Mouse (Mus musculus): ENCODE measurements around the gene Fbxo22. TPM values are rescaled to one million over a fixed set of nuclear protein-coding genes. Genes with fewer than 3 reads are reported as not detected.

The Fbxo22 gene
- polyA plus RNA-seq (2012; rRNA removed): 10.8 and 12.2 TPM in 2 replicates

DNA sequence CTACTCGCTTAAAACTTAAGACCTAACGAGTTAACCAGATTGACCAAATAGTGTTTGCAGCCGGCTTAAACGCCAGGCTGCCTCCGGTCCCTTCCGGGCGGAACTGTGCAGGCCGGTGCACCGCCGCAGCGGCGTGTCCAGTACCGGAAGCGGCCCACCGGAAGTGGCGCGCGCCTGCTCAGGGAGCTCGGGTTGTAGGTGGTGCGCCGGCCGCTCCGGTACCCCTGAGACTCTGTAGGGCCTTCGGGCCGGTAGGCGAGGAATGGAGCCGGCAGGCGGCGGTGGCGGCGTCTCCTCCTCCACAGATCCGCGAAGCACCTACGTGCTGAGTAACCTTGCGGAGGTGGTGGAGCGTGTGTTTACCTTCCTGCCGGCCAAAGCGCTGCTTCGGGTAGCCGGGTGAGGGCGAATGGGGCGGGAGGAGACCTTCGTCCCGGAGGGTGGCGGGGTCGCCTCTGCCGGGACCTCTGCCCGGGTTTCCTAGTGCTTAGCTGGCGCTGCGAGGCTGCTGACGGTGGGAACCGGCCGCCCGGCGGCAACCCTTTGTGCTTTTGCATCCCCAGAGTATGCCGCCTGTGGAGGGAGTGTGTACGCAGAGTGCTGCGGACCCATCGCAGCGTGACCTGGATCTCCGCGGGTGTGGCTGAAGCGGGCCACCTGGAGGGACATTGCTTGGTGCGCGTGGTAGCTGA is at the start of gene Fbxo22:
Gene Fbxo22 (plus strand): TSS at position 136 of the 692 bp plus-strand sequence.
- peaks cover 4% of the 10 kb centered on the region for H3K36me3 ChIP-seq (ENCODE audit: control insufficient read depth, insufficient read depth, low read length)
- TF ChIP-seq POLR2A (IDR thresholded peaks at IDR 0.05; ENCODE audit: control insufficient read depth, extremely low read depth, insufficient read depth, low read length, poor library complexity): peak; percentile 47; the same call in 1 of the 2 replicates
- 0 out of 2 replicates have a peak, but pooled peaks have one; percentile 29 for TF ChIP-seq CTCF (IDR thresholded peaks at IDR 0.05; ENCODE audit: borderline replicate concordance, control insufficient read depth, extremely low read depth, insufficient read depth, low read length, poor library complexity)
- peak; percentile 76 for DNase-seq
- H3K27ac ChIP-seq (ENCODE audit: control insufficient read depth, insufficient read depth, low read length): no peak within 1 kb of the TSS; the same call in 1 of the 2 replicates
- WGBS: under 1% methylated on average over 65 of the region's 65 CpGs
- H3K4me3 ChIP-seq (ENCODE audit: control insufficient read depth, insufficient read depth, low read length): peak within 1 kb of the TSS; percentile 63
- H3K27me3 ChIP-seq (ENCODE audit: control insufficient read depth, insufficient read depth, low read length): no peaks in the 10 kb centered on the region
- H3K4me1 ChIP-seq (replicated peaks; ENCODE audit: control insufficient read depth, insufficient read depth, low read length): no peaks in the 10 kb centered on the region

DNA sequence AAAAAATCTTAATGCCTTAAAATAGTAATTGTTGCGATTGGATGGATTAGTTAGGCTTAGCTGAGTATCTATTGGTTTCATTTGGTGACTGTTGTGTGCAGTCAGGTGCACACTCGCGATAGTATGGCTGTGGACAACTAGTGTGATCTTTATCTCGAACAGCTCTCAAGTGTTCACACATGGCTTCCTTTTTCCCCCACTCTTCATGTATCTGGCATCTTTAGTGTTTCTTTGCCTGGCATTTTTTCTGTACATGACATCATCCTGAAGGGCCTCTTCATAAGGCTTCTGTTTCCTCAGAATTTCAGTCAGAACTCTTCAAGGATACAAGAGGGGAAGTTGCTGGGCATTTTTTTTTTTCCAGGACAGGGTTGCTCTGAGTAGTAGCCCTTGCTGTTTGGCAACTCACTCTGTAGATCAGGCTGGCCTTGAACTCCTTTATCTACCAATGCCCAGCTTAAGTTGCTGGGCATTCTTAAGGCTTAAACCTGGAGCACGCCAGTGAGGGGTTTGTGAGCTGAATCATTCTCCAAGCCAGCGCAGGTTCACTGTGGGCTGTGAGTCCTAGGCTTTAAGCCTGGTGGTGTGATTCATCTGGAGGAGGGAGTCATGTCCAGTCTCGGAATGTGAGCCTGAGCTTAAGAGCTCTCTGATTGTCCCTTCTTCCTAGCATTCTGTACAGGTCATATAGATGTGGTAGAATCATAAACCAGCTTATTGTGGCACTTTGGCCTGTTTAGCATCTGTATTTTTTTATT is 37.9 kb upstream of the Fbxo22 start:
- Histone ChIP-seq H3K36me3 (ENCODE audit: control insufficient read depth, insufficient read depth, low read length) (0 out of 2 replicates have a peak, but pooled peaks cover 4% of the 10 kb centered on the region), H3K4me1 (replicated peaks; ENCODE audit: control insufficient read depth, insufficient read depth, low read length) (peaks cover 4% of the 10 kb centered on the region), H3K4me3 (ENCODE audit: control insufficient read depth, insufficient read depth, low read length) (no peak overlapping the region), H3K27ac (ENCODE audit: control insufficient read depth, insufficient read depth, low read length) (no peak overlapping the region), H3K27me3 (ENCODE audit: control insufficient read depth, insufficient read depth, low read length) (no peaks in the 10 kb centered on the region)
- no peak for DNase-seq
- TF ChIP-seq POLR2A (IDR thresholded peaks at IDR 0.05; ENCODE audit: control insufficient read depth, extremely low read depth, insufficient read depth, low read length, poor library complexity): no peak
- TF ChIP-seq CTCF (IDR thresholded peaks at IDR 0.05; ENCODE audit: borderline replicate concordance, control insufficient read depth, extremely low read depth, insufficient read depth, low read length, poor library complexity): no peak
- 58% methylated on average over 7 of the region's 7 CpGs for WGBS

DNA sequence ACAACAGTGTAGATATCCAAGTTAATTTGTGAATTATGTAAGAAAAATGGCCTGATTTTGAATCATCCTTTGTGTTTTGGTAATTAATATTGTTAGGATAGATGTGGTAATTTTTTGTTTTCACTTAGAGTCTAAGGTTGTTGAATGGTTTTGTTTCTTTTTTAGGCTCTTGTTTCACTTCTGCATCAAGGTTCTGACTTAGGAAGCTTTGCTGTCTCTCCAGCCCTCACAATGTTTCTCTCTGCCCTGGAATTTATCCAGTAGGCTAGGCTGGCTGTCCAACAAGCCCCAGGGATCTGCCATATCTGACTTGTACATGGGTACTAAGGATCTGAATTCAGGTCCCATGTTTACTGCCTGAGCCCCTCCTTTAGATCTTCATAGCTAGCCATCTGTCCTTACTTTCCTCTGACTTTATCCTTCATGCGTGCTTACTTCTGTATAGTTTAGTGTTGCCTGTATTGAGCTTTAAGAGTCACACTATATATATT is 36.5 kb upstream of the Fbxo22 start:
- 98% methylated on average over 1 of the region's 1 CpGs for WGBS
- Histone ChIP-seq H3K4me3 (ENCODE audit: control insufficient read depth, insufficient read depth, low read length) (no peak overlapping the region), H3K36me3 (ENCODE audit: control insufficient read depth, insufficient read depth, low read length) (0 out of 2 replicates have a peak, but pooled peaks cover 4% of the 10 kb centered on the region), H3K27ac (ENCODE audit: control insufficient read depth, insufficient read depth, low read length) (no peak overlapping the region), H3K4me1 (replicated peaks; ENCODE audit: control insufficient read depth, insufficient read depth, low read length) (peaks cover 4% of the 10 kb centered on the region), H3K27me3 (ENCODE audit: control insufficient read depth, insufficient read depth, low read length) (no peaks in the 10 kb centered on the region)
- no peak for TF ChIP-seq CTCF (IDR thresholded peaks at IDR 0.05; ENCODE audit: borderline replicate concordance, control insufficient read depth, extremely low read depth, insufficient read depth, low read length, poor library complexity)
- no peak for TF ChIP-seq POLR2A (IDR thresholded peaks at IDR 0.05; ENCODE audit: control insufficient read depth, extremely low read depth, insufficient read depth, low read length, poor library complexity)
- no peak for DNase-seq

DNA sequence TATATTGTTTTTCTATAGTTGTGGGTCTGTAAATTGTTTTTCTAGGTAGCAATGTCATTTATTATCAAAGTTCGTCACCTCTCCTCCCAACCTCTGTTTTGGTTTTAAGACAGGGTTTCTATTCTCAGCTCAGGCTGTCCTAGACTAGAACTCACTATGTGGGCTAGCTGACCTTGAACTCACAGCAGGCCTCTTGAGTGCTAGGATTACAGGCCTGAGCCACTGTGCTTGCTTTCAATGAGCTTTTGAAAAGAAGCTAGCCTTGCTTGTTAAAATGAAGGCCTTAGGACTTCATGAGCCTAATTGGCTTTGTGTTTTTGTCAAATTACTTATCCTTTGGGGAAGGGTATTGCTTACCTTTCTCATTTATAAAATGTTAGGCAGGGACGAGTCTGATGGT is 34.5 kb upstream of the Fbxo22 start:
- H3K4me3 ChIP-seq (ENCODE audit: control insufficient read depth, insufficient read depth, low read length): no peak overlapping the region
- peaks cover 4% of the 10 kb centered on the region for H3K4me1 ChIP-seq (replicated peaks; ENCODE audit: control insufficient read depth, insufficient read depth, low read length)
- 89% methylated on average over 2 of the region's 2 CpGs for WGBS
- TF ChIP-seq CTCF (IDR thresholded peaks at IDR 0.05; ENCODE audit: borderline replicate concordance, control insufficient read depth, extremely low read depth, insufficient read depth, low read length, poor library complexity): no peak
- no peak for TF ChIP-seq POLR2A (IDR thresholded peaks at IDR 0.05; ENCODE audit: control insufficient read depth, extremely low read depth, insufficient read depth, low read length, poor library complexity)
- DNase-seq: no peak
- 0 out of 2 replicates have a peak, but pooled peaks cover under 1% of the 10 kb centered on the region for H3K36me3 ChIP-seq (ENCODE audit: control insufficient read depth, insufficient read depth, low read length)
- no peak overlapping the region for H3K27ac ChIP-seq (ENCODE audit: control insufficient read depth, insufficient read depth, low read length)
- H3K27me3 ChIP-seq (ENCODE audit: control insufficient read depth, insufficient read depth, low read length): no peaks in the 10 kb centered on the region

DNA sequence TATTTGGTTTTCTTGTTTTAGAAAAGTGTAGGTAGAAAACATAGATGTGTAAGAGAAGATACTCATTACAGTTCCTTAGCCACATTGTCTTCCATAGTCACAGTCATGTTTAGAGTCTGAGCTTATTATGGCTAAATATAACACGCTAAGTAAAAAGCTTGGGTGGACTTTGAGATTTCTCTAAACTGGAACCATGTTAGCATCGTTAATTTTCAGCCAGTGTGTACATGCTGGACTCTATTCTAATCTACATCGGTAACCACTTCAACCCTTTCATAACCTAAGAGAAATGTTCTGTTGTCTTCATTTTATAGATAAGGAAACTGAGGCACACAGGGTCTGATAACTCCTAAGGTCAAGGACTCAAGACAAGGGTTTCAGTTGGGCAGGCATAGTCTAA is 12.8 kb upstream of the Fbxo22 start:
- Histone ChIP-seq H3K4me1 (replicated peaks; ENCODE audit: control insufficient read depth, insufficient read depth, low read length) (peaks cover 5% of the 10 kb centered on the region), H3K27me3 (ENCODE audit: control insufficient read depth, insufficient read depth, low read length) (no peaks in the 10 kb centered on the region), H3K4me3 (ENCODE audit: control insufficient read depth, insufficient read depth, low read length) (no peak overlapping the region), H3K27ac (ENCODE audit: control insufficient read depth, insufficient read depth, low read length) (no peak overlapping the region), H3K36me3 (ENCODE audit: control insufficient read depth, insufficient read depth, low read length) (no peaks in the 10 kb centered on the region)
- DNase-seq: no peak
- WGBS: over 99% methylated on average over 3 of the region's 3 CpGs
- TF ChIP-seq CTCF (IDR thresholded peaks at IDR 0.05; ENCODE audit: borderline replicate concordance, control insufficient read depth, extremely low read depth, insufficient read depth, low read length, poor library complexity) (no peak), POLR2A (IDR thresholded peaks at IDR 0.05; ENCODE audit: control insufficient read depth, extremely low read depth, insufficient read depth, low read length, poor library complexity) (no peak)

DNA sequence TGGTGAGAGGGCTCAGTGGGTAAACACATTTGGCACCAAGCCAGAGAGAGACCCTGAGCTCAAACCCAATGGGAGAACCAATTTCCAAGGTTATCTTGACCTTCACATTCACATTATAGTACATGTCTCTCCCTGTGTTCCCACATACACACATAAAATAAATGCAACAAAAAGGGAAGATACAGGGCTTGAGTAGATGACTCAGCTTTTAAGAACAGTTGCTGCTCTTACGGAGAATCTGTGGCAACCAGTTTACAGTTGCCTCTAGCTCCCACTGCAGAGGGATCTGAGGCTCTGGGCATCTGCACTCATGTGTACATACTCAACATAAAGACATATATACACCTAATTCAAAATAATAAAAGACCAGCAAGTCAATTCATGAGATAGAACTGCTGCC is 10.5 kb upstream of the Fbxo22 start:
- Histone ChIP-seq H3K27me3 (ENCODE audit: control insufficient read depth, insufficient read depth, low read length) (no peaks in the 10 kb centered on the region), H3K4me1 (replicated peaks; ENCODE audit: control insufficient read depth, insufficient read depth, low read length) (no peaks in the 10 kb centered on the region), H3K36me3 (ENCODE audit: control insufficient read depth, insufficient read depth, low read length) (no peaks in the 10 kb centered on the region), H3K4me3 (ENCODE audit: control insufficient read depth, insufficient read depth, low read length) (no peak overlapping the region), H3K27ac (ENCODE audit: control insufficient read depth, insufficient read depth, low read length) (no peak overlapping the region)
- TF ChIP-seq CTCF (IDR thresholded peaks at IDR 0.05; ENCODE audit: borderline replicate concordance, control insufficient read depth, extremely low read depth, insufficient read depth, low read length, poor library complexity) (no peak), POLR2A (IDR thresholded peaks at IDR 0.05; ENCODE audit: control insufficient read depth, extremely low read depth, insufficient read depth, low read length, poor library complexity) (no peak)
- 88% methylated on average over 1 of the region's 1 CpGs for WGBS
- no peak for DNase-seq

All from thymus, adult 2 months (tissue).